Mouse (Mus musculus): ENCODE data around the gene Olfr157.
A peak's percentile ranks its signal among the peaks of the same experiment; 100 is the strongest.
"Not testable (repeated sequence)": the region's sequence is repeated elsewhere in the genome, so short reads cannot be mapped to it uniquely, and the experiment has no call there.

Olfr157 gene

DNA sequence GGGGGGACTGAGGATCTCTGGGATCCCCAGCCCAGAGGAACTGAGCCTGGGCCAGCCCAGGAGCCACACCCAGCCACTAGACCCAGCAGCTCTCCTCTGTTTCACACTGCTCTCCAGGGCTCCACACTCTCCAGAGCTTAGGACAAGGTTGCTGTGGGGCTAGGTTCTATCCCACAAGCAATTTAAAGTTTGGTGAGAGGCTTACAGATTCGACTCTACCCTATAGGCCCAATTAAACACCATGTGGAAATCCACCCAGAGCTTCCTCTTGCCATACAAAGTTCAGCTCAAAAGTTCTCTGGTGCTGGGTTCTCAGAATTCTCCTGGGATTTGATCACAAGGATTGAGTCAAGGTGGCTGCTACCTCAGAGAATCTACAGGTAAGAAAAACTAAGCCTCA lies at the start of gene Olfr157:
Gene Olfr157, minus strand, starts transcription at position 101 of the 400 bp plus-strand sequence.
- DNase-seq: no peak

DNA sequence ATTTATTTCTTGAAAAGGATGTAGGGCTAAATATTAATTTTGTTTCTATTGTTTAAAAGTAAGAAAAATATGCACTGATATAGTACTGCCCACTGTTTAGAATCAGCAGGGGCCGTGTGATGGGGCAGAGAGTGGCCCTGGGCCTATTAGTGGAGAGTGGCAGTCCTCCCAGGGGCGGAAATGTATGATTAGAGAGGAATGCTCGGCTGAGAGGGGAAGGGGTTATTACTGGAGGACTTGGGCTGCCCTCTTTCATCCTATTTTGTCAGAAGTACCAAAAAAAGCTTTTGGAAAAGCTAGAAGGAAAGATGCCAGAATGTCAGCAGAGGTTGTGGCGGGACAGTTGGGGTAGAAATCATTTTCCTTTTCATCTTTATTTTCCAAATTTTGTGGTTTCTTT lies 44.2 kb upstream of the Olfr157 start:
- no peak for DNase-seq

DNA sequence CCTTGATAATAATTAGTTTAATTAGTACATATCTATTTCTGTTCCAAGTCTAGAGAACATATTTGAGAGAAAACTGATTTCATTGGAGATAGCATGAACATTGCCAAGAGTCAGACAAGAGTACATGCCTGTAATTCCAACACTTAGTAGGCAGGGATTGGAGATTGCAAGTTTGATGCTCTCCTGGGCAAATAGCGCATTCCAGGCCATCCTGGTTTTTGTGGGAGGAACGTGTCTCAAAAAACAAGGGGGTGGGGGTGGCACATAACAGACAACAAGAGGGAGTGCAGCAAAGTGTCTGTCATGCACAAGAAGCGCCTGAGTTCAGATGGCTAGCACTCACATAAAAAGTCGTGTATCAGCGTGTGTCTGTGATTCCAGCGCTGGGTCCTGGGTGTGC lies 39.6 kb upstream of the Olfr157 start:
- DNase-seq: no peak

DNA sequence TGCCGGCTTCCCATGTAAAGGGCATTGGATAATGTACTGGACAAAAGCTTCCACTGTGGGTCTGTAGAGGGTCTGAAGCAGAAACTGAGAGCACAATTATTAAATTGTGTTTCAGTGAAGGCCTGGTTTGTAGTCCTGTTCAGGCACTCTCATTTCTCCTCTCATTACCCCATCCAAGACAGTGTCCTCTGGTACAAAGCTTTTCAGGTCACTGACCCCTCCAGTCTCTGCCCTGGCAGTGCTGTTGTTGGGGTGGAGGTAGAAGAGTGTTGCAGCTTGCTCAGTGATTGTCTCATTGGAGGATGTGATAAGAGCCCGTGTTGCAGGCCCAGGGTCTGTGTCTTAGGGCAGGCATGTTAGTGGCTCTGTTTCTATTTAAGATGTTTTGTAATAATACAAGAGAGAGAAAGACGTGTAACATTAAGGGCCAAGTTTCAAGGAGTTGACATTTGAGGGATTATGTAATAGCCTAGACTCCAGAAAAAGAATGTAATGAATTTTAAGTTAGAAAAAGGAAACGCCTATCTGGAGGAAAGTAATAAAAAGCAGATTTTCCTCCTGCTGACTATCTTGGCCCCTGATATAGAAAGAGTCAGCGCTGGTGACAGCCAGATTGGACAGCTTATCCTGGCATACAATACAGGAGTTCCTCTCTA lies 38.2 kb upstream of the Olfr157 start:
- no peak for DNase-seq

DNA sequence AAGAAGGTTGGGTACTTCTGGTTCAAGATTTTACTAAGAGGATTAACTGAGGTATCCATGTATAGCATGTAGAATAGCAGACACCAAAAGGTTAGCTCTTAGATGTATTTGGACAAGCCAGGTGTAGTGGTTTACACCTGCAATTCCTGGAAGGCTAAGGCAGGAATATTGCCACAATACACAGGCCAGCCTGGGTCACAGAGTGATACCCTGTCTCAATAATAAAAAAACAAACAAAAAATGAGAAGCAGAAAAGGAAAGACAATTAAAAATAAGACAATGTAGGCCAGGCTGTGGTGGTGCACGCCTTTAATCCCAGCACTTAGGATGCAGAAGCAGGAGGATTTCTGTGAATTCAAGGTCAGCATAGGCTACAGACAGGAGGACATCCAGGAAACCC lies 37.2 kb upstream of the Olfr157 start:
- DNase-seq: no peak

DNA sequence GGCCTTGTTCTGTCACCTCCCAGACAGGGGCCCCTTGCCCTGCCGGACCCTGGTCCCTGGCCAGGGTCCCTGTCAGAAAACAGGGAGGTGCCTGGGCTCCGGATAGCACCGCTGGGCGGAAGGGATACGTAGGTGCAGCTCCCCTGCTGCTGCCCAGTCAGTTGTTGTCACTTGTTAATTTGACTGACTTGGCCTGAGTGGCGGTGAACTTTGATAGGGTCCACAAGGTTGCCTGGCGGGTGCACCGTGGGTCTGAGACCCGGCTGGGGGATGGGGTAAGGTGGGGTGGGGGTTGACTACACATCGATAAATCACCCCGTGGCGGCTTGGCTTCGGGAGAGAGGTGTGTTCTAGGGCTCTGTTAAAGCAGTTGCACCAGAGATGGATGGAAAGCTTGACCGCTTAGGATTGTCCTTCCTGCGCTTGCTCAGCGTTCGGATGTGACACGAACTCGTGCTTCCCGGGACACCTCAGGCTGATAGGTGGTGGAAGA lies 36.0 kb upstream of the Olfr157 start:
- no peak for DNase-seq

DNA sequence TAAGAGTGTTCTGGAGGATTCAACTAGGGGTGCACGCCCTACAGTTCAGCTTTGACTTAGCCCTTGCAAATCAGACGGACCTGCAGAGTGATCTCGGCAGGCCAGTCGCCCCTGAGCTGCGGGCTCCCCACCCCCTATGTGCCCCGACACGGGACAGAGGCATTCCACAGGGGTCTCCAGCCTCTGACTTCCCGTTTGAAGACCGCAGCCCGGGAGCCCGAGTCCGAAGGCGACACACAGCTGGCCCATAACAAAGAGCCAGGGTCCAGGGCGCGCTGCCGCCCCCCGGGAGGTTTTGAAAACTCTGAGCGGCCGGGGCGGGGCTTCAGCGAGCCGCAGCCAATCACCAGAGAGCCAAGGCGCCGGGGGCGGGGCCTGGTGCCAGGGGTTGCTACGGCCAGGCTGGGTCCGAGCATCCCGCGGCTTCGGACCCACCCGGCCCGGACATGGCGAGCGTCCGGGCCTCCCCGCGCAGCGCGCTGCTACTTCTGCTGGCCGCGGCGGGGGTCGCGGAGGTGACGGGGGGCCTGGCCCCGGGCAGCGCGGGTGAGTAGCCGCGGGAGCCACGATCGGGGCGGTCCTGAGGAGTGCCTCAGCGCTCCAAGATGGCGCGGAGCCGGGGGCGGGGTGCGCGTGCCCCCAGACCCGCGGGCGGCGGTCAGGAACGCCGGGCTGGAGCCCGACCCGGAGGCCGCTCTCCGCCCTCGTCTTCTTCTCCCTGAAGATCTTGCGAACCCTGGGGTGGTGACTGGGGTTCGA lies 35.3 kb upstream of the Olfr157 start, which contains the start of gene Reck:
Gene Reck, plus strand, starts transcription at position 371 of the 759 bp plus-strand sequence.
- DNase-seq: peak; percentile 36 to 74

DNA sequence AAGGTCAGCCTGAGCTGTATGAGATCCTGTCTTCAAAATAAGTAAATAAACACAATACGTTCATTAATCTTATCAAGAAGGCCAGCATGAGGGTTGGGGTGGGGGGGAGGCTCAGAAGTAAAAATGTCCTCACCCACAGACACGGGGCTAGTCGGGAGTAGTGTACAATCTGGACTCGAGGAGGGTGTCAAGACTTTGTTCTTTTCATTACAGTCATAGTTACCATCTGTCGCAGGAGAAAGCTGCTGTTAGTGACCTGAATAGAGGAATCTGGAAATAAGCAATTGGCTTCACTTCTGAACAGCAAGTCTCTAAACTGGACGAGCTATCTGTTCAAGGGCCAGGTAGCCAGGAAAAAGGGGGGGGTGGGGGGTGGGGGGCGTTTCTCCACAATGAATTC lies 34.5 kb upstream of the Olfr157 start:
- no peak for DNase-seq

DNA sequence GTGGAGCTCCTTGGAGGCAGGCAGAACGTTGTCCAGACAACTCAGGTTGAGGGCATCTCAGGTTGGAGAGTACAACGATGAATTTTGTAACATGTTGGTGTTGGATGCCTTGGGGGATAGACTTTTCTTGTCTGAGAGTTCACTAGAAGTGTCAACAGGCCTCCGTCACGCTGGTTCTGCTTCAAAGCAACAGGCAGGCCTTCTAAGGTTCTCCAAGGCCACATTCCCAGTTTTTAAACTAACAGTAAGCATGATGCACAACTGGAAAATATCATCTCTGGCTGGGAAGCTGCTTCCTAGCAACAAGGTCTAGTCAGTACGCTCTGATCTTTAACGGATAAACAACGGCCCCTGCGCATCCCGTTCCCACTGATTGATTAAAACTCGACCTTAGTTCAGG lies 29.8 kb upstream of the Olfr157 start:
- DNase-seq: no peak

DNA sequence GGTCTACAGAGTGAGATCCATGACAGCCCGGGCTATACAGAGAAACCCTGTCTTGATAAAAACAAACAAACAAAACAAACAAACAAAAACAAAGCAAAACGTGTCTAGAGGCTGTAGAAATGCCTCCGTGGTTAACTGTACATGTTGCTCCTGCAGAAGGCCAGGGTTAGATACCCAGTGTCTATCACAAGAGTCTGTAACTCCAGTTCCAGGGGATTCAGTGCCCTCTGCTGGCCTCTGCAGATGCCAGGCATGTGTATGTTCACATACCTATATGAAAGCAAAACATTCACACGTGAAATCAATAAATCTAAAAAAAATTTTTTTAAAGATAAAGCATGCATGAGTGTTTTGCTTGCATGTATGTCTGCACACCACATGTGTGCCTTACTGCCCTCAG lies 23.3 kb upstream of the Olfr157 start:
- no peak for DNase-seq

DNA sequence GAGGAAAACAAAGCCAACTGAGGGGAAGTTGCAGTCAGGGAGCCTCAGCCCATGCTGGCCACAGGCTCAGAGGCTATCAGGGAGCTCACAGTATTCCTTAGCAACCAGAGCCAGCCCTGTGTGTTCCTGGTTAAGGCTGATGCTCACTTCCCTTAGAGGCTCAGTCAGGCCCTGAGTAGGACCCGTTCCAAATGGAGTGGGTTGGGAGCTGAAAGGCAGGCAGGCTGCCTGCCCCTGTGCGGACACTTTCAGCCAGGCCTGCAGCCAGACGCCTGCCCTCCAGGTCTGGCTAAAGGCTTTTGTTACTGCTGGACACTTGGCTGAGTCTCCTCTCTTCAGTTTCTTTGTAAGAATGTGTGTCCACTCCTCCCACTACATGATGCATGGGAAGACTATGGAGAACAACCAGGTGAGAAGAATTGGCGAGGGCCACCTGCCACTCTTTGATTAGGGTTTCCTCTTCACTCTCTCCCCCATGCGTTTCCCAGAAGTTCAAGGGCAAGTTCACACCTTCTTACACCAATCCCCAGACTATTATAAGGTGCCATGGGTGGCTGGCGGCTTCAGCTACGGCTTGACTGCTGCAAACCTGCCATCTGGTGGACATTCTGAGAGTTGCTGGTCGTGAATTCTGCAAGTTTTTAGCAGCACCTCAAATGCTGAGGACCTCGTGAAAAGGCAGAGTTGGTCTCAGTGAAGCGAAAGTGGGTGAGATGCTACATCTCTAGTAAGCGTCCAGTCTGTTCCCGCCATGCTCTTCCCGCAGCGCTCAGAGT lies 20.9 kb upstream of the Olfr157 start:
- DNase-seq: peak in 1 of 2 experiments; percentile 44

DNA sequence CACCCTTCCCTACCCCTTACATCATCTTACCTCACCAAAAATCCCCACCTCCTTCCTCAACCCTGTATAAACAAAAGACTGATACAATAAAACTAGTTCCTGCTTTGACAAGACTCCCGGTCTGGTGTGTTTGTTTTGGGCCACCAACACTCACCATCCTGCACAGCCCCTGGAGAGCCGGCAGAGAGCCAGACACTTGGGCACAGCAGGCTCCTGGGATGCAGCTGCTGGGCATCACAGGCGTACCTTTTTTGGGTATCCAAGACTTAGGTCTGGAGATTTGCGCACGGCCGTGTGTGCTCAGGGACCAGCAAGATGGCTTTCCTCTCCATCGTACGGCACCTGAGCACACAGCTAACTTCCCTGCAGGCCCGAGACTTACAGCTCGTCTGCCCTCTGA lies 19.9 kb upstream of the Olfr157 start:
- no peak for DNase-seq

DNA sequence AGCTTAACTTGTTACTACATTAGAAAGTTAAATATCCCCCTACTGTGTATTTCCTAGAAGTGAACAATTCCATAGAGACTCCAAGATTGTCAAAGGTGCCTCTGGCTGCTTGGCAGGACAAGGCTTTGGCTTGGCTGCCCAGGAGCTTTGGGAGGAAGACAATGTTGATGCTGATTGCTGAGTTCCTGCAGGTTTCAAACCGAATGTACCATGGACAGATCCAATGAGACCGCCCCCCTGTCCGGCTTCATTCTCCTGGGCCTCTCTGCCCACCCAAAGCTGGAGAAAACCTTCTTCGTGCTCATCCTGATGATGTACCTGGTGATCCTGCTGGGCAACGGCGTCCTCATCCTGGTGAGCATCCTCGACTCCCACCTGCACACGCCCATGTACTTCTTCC lies 14.1 kb upstream of the Olfr157 start:
- DNase-seq: no peak

DNA sequence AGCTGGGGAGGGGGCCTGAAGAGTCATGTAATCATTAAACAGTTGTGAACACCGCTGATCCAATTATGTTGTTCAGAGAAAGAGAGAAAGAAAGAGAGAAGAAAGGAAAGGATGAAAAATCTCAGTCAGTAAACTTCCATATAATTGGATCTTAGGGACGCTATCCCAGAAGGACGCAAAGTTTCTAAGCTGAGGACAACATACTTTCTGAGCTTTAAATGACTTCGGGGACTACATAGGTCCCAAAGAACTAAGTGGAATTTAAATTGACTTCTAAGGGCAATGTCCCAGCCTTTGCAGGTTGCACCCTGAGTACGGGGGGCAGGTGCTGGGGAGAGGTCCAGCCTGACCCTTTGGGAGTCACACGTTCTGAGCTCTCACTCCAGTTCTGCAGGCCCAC lies 11.3 kb upstream of the Olfr157 start, which contains the start of gene Olfr155:
Gene Olfr155, plus strand, starts transcription at position 301 of the 400 bp plus-strand sequence.
- no peak for DNase-seq

DNA sequence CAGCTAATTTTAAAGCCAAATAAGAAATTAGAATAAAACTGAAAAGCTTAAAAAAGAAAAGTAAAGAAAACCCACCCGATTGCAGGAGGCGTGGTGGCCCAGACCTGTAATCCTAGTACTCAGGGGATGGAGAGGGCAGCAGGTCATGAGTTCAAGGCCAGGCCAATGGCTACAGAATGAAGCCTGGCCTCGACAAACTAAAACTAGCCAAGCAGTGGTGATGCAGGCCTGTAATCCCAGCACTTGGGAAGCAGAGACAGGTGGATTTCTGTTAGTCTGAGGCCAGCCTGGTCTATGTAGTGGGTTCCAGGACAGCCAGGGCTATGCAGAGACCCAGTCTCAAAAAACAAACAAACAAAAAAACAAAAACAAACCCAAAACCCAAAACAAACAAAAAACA lies 1.7 kb downstream of the Olfr157 start:
- no peak for DNase-seq

DNA sequence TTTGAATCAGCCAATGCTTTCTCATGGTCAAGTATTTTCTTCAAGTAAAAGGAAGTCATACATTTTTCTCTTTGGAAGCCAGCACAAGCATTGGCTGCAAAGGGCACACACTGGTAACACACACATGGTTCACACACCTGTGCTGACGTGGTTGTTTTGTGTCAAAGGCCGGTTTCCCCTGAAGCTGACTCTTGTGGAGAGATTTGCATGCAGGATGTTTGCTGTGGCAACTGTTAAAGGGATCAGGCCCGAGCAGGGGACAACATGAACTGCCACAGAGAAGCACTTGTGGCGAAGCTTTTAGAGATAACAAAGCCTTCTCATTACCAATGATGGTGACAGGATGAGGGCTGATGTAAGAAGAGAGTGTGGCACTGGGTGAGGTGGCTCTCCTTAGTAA lies 5.3 kb downstream of the Olfr157 start:
- DNase-seq: no peak

DNA sequence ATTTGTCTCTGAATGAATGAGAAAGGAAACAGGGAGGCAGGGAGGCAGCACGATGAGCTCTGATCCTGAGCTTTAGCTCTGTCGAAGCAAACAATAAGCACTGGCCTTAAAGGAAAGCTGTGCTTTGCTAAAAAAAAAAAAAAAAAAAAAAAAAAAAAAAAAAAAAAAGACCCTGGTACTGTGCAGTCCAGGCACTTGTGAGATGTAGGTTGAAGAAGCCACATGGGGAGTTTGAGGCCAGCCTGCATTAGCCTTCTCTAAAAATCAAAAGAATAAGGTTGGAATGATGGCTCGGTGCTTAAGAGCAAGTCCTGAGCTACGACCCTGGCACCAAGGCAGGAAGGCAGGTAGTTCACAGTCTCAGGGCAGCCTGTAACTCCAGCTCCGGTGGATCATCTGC lies 6.2 kb downstream of the Olfr157 start:
- no peak for DNase-seq

DNA sequence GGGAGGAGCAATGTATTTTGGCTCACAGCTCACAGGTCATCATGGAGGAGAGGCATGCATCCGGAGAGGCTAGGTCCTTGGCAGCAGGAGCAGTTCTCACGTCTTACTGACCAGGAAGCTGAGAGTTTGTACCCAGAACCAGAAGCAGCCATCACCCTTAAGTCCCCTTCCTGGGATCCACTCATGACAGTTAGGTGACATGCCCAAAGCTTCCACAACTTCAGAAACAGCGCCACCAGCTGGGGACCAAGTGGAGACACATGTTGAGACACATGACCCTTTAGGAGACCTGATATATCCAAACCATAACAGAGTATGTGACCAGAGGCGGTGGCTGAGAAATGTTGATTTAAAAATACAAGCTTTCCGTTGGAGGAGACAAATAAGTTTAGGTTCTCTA lies 8.0 kb downstream of the Olfr157 start:
- DNase-seq: no peak

DNA sequence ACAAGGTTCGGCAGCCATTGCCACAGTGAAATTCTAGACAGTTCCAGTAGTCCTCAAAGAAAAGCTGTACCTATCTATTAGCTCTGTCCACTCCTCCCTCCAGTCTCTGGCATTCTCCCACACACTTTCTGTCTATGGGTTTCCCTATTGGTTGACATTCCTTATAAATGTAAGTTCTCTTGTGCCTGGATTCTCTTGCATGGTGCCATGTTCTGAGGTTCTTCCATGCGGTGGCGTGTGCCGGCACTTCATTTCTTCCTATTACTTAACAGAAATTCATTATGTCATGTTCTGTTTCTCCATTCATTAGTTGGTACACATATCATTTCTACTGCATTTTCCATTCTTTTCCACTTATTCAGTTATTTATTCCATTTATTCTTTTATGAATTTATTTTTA lies 11.2 kb downstream of the Olfr157 start:
- DNase-seq: no peak

DNA sequence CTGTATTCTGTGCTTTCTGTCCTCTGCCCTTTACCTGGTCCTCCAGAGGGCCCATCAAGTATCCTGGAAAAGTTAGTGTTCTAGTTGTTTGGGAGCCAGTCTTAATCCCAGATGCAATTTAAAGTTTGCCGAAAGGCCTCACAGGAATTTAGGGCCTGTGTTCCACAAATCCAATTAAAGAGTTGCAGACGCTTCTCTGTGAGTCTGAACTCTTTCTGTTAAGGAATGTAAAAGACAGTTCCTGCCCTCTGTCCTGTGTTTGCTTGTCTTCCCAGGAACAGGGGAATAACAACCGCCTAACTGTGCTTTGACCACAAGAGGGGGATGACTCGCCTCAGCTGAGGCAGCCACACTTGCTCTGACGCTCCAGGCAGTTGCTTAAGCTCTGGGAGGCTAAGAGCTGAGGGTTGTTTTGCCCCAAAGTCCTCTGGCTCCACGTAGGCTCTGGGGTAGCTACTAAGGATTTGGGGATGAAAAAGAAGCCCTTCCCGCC lies 16.1 kb downstream of the Olfr157 start, which contains the start of gene Olfr156:
Gene Olfr156, minus strand, starts transcription at position 51 of the 493 bp plus-strand sequence.
- DNase-seq: no peak

DNA sequence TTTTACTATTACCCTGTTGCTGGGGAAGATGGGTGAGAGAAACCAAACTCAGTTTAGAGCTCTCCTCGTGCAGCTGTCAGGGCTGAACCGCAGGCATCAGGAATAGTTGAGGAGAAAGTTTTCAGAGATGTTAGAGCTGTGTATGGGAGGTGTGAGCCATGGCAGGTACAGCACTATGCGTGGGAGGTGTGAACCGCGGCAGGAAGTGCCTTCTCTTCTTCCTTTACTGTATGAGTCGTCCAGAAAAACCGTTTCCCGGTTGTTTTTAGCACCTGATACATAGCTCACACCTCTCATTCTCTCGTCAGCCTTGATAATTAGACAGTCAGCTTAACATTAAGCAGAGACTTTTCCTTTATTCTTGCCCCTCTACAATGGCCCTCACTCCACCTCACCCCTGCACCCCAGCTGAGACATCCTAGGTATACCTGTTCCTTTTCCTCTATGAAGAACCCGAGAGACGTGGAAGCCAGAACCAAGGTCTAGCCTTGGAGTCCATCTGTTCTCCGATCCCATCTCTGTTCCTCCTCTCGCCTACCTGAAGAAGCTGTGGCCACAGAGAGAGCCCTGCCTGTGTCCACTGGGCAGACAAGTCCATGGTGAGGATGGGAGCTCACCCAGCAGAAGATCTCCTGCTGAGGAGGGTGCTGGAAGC lies 17.0 kb downstream of the Olfr157 start:
- no peak for DNase-seq

DNA sequence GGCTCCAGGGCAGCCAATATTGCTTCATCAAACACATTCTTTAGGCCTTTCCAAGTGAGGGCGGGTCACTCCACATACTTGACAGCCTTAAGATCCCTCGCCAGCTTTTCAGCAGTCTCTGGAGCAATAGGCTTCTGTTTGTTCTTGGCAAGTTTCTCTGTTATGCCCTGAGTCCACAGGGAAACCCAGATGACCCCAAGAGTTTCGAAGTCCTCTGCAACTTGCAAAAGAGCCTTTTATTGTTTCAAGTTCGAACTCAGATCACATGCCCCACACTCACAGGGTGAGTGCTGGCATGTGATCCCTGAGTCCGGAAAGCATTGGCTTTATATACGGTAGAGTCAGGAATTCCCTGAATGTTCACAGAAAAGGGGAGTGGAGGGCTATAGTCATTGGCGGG lies 41.1 kb downstream of the Olfr157 start:
- no peak for DNase-seq

DNA sequence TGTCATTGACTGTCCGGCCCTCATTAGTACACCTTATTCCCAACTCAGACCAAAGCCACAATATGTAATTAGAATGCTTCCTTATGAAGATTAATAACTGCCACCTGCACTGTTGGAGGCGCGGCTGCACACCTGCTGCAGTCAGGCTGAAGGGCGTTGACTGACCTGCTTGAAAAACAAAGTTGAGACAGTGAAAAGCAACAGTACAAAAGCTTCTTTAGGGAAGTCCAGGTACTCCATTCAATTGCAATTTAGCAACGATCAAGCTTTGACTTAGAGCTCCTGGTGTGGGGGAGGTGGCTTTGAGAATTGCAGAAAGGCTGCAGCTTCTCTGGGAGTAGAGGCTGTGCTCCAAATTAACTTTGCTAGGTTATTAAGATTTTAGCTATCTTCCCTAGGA lies 44.2 kb downstream of the Olfr157 start:
- DNase-seq: not testable (repeated sequence)

Data from spleen, adult 18-20 months (tissue).